Mouse (Mus musculus): ENCODE data around the gene Chit1.

GRCm38 (mm10) chr1:134164454-134164853, 53.4 kb downstream of the Chit1 start:
- TF ChIP-seq CTCF (IDR thresholded peaks at IDR 0.05; ENCODE audit: control insufficient read depth, insufficient read depth, insufficient read length) (no peak), FOSL1 (IDR thresholded peaks at IDR 0.05; ENCODE audit: insufficient read depth, low read length, poor library complexity, severe bottlenecking) (no peak), USF1 (IDR thresholded peaks at IDR 0.05; ENCODE audit: low read depth) (no peak), CEBPB (IDR thresholded peaks at IDR 0.05; ENCODE audit: low read depth) (no peak)
